Mouse (Mus musculus) heart, adult 9 months (tissue): ENCODE results near the gene Pias4.
"Not testable (repeated sequence)": the region's sequence is repeated elsewhere in the genome, so short reads cannot be mapped to it uniquely, and the experiment has no call there.

Experiments
- DNase-seq, 2 experiments: peaks; one replicate each; pipeline ENCODE4 v3.0.0; 2022; ENCODE audit warnings: low spot score in 2 of 2

Gene Pias4

DNA sequence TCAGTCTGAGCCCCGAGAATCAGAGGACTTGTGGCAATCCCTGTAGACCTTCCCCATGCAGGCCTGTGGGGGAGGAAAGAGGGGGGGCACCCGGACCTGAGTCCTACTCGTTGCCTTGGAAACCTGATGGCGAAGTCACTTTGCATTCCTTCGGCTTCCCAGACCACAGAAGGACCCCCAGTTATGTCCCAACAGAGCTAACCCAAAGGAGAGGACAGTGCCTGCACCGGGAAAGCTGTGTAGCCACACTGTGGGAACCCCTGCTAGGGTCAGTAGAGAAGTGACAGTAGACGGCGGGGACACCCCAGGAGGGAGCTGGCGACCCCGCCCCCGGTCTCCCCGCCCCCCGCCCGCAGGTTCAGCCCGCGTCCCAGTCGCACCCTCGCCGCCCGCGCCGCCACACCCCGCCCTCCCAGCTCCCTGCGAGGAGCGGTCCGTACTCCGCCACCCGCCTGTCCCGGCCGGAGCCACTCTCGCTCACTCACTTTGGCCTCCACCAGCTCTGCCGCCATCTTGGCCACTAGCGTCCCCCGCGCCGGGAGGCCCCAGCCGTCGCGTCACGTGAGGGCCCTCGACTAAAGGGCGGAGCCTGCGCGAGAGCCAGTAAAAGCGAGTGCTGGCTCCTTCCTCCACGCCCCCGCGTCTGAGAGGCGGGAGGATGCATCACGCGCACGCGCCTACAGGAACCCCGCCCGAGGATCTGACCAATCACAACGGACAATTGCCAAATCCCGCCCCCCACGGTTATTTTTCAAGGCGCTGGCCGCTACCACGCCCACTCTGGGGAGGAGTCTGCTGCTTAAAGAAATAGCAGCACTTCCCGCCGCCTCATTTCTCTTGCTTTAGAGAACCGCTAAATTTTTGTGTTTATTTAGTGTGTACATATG lies at the start of gene Pias4:
TSS of gene Pias4 (minus strand) at position 724 of the 887 bp plus-strand sequence.
- DNase-seq = peak; percentile 100

DNA sequence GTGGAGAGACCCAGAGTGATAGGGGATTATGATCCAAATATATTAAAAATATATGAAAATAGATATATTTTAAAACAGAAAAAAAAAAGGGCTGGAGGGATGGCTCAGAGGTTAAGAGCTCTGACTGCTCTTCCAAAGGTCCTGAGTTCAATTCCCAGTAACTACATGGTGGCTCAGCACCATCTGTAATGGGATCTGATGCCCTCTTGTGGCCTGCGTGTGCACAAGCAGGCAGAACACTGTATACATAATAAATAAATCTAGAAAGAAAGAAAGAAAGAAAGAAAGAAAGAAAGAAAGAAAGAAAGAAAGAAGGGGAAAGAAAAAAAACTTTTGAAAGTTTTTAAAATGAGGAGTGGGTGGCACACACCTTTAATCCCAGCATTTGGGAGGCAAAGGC lies 49.5 kb upstream of the Pias4 start:
- not testable (repeated sequence) for DNase-seq

DNA sequence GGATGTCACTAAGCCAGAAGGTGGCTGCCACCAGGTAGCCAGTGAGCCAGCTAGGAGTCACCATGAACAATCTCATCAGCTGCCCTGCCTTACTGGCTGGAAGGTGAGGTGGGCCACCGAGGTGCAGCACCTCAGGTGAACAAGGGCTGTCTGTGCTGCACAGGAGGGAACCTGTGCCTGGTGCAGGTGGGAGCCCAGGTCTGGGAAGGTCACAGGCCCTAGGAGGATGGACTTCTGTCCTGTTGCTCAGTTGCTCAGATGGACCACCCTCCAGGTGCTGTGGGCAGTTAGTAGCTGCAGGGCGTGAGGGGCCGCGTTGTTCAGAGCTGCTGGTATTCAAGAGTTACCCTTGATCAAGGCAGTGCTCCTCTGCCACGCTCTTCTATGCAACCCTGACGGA lies 49.1 kb upstream of the Pias4 start:
- DNase-seq = no peak

DNA sequence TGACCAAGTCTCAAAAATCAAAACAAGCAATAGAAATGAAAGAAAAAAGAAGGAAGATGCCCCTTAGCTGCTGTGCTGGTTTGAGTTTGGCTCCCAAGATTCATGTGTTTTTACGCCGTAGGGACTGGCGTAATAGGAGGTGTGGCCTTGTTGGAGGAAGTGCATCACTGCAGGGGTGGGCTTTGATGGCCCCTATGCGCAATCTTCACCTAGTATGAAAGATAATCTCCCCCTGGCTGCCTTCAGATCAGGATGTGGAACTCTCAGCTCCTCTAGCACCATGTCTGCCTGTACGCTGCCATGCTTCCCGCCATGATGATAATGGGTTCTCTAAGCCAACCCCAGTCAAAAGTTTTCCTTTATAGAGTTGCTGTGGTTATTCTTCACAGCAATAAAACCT lies 48.5 kb upstream of the Pias4 start:
- no peak for DNase-seq

DNA sequence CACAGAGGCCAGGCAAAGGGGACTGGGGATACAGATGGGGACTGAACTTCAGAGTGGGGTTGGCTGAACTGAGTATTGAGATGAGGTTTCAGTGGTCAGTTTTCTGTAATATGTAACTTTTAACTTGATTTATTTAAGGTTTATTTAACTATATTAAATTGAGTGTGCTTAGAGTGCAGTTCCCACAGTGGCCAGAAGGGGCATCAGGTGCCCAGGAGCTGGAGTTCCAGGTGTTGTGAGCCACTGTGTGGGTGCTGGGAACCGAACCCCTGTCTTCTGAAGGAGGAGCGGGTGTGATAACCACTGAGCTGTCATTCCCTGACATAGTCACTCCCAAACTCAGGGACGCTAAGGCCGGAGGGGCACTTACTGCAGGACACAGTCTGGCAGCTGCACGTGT lies 42.4 kb upstream of the Pias4 start:
- no peak for DNase-seq

DNA sequence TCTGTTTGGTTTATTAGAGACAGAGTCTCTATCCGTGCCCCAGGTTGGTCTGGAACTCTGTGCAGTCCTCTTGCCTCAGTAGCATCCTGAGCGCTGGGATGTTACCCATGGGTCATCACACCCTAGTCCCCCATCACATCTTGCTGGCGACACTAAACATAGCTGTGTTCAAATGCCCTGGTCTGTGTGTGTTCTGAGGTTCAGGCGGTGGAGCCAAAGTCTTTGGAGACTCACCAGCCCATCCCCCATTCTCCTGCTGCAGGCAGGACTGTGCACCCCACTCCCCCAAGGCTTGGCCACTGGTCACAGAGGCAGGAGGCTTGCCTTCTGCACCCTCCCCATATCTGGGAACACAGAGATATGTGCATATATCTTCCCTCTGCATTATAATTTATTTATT lies 36.4 kb upstream of the Pias4 start:
- peak in 1 of 2 experiments; percentile 7 for DNase-seq

DNA sequence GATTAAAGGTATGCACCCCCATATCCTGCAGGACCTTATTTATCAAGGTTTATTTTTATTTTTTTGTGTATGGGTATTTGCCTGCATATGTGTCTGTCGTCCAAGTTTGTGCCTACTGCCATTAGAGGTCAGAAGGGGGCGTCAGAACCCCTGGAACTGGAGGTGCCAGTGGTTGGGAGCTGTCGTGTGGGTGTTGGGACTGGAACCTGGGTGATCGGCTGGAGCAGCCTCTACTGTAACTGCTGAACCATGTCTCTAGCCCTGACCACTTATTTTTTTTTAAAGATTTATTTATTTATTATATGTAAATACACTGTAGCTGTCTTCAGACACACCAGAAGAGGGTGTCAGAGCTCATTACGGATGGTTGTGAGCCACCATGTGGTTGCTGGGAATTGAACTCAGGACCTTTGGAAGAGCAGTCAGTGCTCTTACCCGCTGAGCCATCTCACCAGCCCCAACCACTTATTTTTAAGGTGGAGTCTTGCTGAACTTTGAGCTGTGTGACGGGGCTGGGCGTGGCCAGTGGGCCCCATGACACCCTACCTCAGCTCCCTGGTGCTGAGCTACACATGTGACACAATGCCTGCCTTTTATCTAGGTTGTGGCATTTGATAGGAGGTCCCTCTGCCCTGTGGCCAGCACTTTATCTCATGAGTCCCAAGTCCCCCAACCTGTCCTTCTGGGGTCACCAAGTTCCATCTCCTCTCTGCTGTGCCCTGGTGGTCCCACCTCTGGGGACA lies 35.4 kb upstream of the Pias4 start:
- peak in 1 of 2 experiments; percentile 41 for DNase-seq

DNA sequence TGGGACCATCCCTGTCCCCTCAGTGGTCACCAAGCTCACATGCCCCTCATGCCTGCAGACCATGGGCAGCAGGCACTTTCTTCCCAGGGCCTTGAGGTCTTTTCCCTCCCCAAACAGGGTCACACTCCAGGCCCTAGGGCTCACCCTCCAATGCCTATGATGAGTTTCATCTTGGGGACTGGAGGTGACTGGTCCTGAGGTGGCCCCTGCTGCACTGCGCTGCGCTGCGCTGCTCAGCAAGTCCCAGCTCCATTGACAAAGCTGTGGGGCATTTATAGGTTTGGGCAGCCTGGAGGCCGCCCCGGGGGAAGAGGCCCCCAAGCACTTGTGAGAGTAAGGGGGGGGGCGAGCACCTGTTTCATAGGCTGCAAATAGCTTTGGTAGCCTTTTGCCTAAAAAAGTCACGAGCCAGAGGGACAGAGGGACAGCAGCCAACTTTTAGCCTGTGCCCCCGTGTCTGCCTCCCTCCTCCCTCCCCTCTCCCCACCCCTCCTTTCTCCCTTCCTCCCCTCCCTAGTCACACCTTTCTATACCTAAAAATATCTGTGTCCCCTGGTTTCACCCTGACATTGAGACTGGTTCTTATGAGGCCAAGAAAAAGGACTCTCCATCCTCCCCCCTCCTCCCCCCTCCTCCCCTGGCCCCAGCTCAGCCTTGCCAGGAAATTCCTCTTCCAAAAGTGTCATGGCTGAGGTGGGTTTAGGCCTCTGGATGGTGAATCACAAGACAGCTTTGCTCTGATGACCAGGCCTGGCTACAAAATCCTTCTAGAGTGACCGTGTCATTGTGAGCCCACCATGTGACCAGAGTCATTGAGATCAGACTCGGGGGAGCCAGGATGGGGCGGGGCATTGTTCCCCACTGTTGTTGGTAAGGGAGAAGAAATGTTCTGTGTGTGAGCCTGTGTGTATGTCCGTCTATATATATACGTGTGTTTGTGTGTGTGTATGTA lies 34.4 kb upstream of the Pias4 start, which contains the start of gene Nmrk2:
TSS of gene Nmrk2 (minus strand) at position 245 of the 952 bp plus-strand sequence.
- DNase-seq = peak in 1 of 2 experiments; percentile 71

DNA sequence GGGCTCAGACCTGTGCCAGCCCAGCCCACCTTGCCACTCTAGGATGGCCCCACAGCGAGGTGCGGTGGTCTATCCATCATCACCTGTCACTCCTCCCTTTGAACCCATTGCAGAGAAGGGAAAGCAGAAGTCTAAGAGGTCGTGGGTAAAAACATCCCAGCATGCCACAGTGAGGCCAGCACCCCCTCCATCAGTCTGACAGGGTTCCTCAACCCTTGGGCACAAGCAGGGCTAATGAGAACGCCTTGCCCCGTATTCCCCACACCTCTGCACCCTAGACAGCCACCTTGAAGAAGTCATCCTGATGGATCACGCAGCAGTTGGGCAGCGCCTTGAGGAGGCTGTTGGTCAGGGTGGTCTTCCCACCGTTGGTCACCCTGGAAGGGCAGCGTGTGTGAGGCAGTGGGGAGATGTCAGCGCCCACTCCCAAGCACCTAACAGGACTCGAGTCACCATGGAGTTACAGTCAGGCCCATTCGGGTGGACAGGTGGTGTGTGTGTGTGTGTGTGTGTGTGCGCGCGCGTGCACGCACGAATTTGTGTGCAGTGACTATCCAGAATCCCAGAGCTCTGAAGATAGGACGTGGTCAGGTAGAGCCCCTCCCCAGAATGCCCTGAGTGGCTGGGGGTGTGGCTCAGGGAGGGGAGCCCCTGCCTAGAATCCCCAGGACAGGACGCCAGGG lies 33.0 kb upstream of the Pias4 start:
- peak in 1 of 2 experiments; percentile 19 for DNase-seq

DNA sequence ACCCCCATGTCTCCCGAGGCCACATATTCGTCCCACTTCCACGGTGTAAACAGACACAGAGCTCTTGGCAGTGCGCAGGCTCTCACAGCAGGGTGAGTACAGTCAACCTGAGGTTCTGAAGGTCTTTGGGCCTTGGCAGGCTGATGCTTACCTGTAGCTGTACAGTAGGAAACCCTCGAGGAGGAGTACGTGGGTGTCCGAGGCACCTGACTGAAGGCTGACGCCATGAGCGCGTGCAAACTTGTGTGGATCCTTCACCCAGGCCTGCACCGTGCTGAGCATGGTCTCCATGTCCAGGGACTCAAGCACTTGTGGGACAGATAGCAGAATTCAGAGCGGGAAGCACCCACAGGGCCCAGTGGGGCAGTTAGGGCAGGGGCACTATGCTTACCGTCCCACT lies 32.4 kb upstream of the Pias4 start:
- peak in 1 of 2 experiments; percentile 32 for DNase-seq

DNA sequence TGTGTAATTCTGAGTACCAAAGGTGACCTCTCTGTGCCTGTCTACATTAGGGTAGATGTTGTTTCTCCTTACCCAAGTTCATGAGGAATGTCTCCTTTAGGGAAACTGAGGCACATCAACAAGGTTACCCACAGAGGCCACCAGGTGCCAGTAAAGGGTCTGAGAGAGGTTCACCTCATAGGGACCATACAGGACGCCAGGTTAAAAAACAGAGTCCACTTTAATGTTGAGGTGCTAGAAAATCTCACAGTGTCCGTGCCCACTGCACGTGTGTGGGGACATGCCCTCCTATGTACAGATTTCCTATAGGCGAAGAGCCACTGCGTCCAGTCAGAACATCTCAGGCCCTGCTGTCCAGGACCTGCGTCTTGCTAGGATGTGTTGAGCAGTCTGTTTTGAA lies 31.3 kb upstream of the Pias4 start:
- peak in 1 of 2 experiments; percentile 8 for DNase-seq

DNA sequence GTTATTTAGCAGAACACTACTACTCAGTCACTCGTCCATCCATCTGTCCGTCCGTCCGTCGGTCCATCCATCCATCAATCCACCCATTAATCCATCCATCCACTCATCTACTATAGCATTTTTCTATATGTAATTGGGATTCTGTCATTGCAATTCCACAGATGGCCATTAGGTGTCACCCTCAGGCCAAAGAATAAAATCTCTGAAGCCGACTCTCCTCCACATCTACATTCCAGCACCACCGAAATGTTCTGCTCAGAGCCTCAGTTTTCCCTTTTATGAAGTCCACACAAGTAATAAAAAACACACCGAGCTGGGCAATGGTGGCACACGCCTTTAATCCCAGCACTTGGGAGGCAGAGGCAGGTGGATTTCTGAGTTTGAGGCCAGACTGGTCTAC lies 30.5 kb upstream of the Pias4 start:
- peak; percentile 32 to 73 for DNase-seq

DNA sequence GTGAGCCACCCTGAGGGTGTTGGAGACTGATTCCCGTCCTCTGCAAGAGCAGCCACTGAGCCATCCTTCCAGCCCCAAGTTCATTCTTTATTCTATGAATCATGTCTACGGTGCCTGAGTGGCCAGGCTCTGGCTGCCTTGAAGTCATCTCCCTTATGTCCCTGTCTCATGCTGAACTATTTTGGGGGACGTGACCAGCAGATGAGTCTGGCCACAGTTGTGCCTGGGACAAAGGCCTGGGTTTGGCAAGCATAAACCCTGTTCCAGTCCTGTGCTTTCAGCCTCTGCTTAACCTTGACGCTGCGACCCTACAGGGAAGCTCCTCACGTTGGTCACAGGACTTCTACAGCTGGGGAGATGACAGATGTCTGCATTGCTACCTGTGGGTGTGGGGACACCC lies 29.6 kb upstream of the Pias4 start:
- DNase-seq = peak; percentile 43 to 59

DNA sequence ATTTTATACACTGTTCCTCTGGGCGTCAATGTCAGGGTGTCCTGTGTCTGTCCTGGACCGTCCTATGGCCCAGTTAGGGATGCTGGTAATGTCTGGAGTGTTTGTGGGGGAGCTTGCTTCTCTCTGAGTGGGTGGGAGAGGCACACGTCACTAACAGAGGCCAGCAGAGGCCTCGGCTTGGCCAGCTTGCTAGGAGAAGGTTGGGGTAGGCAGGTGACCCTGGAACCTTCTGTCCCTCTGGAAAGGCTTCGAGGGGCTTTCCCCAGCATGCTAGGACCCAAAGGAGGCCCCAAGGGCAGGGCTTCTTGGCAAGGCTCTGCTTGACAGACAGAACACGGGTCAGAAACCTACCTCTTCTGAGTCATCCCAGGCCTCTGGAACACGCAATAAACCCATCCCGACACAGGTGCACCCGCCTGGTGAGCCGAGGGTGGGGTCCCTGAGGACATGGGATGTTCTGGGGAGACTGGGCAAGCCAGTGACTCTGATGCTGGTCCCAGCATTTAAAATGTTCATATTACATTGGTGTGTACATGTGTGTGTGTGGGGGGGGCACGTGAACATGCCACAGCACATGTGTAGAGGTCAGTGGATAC lies 28.8 kb upstream of the Pias4 start:
- peak; percentile 26 to 42 for DNase-seq

DNA sequence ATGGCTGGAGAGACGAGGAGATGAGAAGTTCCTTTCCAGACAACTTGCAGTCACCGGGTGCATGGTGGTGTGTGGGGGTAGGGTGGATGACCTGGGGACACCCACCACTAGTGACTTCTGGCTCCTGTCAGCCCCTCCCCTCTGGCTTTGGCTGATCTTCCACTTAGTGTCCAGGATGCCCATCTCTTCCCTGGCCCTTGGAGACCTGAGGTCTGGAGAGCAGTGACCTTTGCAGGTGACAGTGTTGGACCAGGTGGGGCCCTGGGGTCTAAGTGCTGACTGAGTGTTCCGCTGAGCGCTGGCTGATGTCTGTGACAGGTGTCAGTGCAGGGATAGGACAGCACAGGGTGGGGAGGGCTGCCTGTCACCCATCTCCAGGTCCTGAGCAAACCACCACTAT lies 27.6 kb upstream of the Pias4 start:
- peak; percentile 21 to 41 for DNase-seq

DNA sequence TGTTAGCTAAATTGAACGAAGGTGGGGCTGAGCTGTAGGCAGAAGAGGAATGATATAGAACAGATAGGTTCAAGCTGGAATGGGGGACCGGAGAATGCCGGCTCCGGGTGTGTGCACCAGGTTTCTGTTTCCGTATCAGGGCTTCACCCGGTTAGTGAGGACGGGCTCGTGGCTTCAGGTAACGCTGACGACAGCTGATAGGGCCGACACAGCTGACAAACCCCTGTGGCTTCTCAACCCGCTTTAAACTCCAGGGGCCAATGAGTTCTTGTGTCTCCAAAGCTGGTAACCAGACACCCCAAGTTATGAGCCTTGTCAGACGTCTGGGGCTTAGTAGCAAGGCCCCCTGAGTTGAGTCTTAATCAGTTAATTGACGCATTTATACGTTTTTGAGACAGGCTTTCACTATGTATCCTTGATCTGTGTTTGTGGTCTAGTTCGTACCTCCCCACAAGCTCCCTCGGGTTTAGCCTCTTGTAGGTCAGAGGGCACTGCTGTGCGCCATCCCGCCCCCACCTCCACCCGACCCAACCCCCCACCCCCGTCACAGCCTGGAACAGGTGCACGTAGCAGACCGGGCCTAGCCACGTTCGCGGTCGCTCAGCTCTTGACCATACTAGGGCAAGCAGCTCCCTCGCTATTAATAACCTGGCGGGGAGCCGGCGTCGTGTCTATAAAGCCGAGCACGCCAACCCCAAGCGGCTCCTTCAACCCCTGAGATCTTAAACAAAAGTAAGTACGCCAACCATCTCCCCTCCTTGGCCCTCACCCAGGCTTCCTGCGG lies 26.5 kb upstream of the Pias4 start:
- DNase-seq = no peak

DNA sequence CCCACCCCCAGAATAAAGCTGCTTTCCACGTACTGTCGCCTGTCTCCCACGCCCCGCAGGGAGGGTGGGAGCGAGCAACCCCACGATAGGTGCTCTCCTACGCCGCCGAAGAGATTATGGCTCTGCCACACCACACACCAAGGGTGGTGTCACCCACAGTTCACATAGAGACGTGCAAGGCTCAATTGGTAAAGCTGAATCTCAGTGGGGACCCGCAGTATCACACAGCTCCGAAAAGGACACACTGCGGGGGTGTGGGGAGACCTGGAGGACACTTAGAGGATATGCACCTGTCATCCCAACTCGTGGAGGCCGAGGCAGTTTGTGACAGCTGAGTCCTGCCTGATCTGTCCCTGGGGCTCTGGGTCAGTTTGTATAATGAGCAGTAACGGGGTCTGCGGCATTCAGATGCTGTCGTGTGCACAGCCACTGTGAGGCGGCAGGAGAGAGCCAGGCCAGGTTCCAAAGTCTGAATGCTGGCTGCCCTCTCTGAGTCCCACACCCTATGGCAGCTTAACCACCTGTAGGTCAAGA lies 25.3 kb upstream of the Pias4 start:
- DNase-seq = no peak

DNA sequence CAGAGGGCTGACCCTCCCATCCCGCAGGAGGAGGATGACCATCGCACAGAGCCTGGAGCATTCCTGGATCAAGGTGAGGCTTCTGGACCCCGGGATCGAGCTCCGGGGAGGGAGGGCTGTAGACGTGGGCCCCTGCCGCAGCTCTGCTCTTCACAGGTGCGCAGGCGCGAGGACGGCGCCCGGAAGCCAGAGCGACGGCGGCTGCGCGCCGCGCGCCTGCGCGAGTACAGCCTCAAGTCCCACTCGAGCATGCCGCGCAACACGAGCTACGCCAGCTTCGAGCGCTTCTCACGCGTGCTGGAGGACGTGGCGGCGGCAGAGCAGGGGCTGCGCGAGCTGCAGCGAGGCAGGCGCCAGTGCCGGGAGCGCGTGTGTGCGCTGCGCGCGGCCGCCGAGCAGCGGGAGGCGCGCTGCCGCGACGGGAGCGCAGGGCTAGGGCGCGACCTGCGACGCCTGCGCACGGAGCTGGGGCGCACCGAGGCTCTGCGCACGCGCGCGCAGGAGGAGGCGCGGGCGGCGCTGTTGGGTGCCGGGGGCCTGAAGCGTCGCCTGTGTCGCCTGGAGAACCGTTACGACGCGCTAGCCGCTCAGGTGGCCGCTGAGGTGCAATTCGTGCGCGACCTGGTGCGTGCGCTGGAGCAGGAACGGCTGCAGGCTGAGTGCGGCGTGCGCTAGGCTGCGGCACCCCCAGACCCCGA lies 24.7 kb upstream of the Pias4 start:
- DNase-seq = peak; percentile 88 to 90
